Mouse (Mus musculus) adrenal gland, postnatal 4 days (tissue): ENCODE measurements around the gene Armh3. TPM values are rescaled to one million over a fixed set of nuclear protein-coding genes. Genes with fewer than 3 reads are reported as not detected.
A peak's percentile ranks its signal among the peaks of the same experiment; 100 is the strongest.

Experiments used
- DNase-seq, 2 experiments: peaks; one replicate each; pipeline ENCODE4 v3.0.0; 2021 to 2022; ENCODE audit warnings: low spot score in 2 of 2, mixed read lengths in 2 of 2
- total RNA-seq, 2 experiments: library from RNA; stranded (reverse); gene quantifications; 2 replicates each; pipeline ENCODE4 v1.2.3; 2021

The Armh3 gene
- total RNA-seq, 2 experiments from 2014 or later: 21.6 to 21.9 TPM

DNA sequence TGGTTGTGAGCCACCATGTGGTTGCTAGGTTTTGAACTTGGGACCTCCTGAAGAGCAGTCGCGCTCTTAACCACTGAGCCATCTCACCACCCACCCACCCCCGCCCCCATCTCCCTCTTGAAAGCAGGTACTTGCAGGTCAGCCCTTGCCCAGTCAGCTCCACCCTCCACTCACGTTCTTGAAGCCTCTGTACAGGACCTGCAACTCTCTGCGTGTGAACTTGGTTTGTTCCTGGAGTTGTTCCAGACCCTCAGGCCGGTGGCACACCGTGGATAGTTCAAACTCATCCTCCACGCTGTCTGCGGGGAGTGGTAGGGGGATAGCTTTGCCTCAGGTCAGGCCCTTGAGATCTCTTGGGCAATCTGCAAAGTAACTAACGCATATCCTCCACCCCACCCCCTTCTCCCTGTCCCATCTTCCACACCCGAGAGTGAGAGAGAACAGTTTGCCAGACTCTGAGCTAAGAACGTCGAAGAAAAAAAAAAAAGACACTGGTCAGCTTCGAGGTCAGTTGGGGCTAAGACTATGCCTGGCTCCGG, 202.8 kb downstream of the Armh3 start:
- DNase-seq: no peak

DNA sequence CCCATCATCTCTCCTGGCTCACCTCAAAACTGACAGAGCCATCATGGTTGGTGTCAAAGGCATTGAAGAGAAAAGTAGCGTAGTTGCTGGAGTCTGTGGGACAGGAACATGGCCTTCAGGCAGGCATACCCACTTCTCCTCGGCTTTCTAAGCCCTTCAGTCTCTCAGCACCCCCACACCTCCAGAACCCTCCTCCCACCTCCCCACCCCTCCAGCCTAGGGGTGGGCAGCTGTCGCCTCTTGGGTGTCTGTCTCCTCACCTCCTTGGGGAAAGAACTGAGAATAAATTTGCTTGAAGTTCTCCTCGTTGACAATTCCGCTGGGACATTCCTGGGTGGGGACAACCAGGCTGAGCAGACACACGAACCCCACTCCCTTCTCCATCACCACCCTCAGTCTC, 203.6 kb downstream of the Armh3 start:
- no peak for DNase-seq

DNA sequence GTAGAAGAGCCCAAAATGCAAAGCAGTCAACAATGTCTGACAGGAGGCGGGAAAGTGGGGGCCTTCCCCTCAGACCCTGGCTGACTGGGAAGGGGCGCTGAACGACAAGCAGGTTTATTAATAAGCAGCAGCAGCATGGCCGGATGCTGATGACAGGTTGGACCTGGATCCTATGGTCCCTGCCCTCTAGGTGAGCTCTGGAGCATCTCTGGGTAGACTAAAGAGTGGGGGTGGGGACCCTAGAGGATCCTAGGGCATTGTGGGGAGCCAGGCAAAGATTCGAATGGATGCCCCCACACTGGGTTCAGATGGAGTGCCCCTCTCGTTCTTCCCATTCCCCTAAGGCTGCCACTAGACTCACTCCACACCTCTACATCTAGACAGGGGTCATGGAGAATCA, 205.9 kb downstream of the Armh3 start:
- DNase-seq: no peak

DNA sequence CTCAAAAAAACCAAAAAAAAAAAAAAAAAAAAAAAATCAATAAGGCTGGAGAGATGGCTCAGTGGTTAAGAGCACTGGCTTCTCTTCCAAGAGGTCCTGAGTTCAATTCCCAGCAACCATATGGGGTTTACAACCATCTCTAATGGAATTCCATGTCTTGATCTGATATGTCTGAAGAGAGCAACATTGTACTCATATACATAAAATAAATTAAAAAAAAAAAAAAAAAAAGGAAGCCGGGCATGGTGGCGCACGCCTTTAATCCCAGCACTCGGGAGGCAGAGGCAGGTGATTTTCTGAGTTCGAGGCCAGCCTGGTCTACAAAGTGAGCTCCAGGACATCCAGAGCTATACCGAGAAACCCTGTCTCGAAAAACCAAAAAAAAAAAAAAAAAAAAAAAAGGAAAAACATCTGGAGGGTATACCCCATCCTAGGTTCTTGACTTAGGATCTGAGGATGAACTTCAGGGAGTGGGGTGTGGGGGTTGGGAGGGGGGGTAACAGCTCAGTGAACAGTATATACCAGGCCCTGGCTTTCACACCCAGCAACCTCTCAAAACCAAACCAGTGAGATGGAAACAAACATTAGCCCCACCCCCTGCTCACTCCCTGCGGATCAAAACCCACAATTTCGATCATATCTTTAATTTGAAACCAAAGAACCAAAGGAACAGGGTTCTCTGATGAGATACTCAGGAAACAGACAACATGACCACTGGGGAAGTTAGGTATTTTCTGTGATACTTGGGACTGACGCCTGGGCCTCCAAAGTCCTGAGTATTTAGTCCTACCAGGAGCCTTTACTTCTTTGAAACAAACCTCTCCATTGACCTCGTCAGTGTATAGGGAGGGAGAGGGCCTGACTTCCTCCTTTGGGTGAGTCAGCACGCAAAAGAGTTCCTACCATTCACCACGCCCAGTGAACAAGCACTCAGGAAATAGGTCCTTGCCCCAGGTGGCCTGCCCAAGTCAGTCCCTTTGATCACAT, 208.1 kb downstream of the Armh3 start:
- no peak for DNase-seq

DNA sequence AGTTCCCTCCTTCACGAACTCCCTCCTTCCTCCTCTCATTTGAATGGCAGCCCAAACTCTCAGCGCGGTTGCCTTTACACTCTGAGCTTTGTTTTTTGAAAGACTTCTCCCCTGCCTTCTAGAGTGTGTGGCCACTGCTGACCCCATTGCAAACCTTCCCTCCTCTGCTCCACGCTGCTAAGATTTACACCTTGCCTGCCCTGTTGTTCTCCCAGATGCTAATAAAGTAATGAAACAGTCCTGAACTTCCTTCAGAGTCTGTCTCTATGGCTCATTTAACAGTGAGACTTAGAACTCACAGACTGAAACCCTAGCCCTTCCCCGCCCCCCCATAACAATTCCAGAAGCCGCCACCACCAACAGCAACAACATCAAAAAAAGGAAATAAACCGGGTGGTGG, 208.9 kb downstream of the Armh3 start:
- no peak for DNase-seq

DNA sequence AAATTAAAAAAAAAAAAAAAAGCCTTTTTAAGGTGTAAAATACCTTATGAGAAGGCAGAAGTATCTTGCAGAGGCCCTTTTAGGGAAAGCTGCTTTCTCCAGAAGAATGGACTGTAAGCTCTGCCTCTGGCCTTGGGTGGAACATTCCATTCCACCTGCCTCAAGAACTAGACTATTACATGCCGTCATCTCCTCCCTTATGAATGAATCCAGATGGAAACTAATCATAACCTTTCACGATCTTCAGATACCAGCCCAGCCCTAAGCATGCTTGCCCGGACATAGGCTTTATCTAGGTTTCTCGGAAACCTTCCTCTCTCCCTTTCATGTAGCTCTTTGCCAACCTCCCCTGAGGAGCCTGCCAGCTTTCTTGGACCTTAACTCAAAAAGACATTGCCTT, 210.0 kb downstream of the Armh3 start:
- DNase-seq: no peak

DNA sequence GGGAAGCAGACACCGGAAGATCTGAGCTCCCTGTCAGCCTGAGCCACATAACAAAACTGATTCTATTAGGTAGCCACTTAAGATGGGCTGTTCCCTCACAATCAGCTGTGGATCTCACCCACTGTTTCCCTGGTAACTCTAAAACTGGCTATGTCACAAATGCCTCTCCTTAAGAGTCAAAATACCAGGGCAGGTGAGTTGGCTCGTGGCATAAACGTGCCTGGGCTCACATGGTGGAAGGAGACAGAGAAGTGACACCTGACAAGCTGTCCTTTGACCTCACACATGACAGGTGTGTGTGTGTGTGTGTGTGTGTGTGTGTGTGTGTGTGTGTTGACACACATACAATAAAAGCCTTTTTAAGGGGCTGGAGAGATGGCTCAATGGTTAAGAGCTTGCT, 210.8 kb downstream of the Armh3 start:
- DNase-seq: no peak

DNA sequence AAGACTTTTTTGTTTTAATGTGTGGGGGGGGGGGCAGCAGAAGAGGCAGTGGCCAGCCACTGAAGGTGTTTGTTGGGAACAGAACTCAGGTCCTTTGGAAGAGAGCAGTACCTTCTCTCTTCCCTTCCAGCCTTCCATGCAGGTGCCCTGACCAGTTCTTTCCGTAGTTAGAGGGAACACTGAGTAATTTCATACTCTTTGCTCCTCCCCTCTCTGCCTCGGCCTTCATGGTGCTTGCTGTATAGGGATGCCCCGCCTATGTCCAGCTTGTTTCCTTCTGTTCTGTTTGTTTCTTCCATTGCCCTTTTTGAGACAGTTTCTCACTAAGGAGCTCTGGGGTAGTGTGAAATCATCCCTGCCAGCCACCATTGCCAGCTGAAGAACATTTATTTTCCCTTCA, 212.8 kb downstream of the Armh3 start:
- no peak for DNase-seq

DNA sequence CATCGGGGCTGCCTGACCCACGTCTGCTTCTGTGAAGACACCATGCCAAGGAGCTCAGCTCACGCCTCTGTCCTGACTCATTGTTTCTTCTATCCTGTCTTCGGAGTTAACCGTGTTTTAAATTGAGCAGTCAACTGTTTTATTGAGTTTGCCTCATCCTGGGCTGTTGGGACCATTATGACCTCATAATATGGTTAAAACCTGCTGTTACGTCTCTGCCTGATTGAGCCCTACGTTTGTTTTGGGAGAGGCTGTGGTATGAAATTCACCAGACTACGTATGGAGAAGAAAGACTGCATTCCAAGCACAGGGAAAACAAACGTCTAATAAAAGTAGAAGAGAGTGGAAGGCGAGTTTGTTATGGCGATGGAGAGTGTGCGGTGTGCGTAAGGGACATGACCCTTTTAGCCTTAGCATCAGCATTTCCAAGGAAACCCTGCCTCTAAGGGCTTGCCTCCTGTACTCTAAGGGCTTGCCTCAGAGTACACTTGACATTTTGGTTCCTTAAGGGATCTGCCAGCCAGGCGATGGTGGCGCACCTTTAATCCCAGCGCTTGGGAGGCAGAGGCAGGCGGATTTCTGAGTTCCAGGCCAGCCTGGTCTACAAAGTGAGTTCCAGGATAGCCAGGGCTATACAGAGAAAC, 214.2 kb downstream of the Armh3 start:
- no peak for DNase-seq

DNA sequence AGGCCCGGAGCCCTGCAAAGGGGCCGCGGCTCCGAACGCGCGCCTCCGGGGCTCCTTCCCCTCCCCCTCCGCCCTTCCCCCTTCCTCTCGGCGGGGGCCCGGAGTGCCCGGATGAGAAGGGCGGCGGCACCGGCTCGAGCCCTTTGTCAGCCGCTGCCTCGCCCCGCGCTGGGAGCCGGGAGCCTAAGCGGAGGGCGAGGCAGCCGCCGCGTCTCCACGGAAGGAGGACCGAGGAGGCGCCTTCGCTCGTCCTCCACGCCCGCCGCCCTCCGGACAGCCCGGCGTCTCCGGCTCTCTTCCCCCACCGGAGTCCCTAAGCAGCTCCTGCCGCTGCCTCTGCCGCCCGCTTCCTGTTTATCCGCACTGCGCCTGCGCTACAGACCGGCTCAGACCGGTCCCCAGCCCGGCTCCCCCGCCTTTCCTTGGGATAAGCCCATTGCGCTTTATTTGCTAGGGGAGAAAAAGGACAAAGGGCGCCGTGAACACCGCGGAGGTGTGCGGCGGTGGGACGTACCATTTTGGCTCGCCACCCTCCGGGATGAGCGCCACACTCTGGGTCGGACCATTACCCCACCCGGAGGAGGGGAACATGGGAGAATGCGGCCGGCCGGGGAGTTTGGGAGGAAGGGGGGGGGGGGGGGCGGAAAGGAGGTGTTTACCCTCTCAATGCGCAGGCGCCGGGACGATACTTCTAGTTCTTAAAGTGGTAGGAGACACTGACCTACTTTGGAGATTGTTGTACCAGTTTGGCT, 214.9 kb downstream of the Armh3 start, which contains the start of gene Mgea5:
Gene Mgea5, minus strand, starts transcription at position 657 of the 752 bp plus-strand sequence.
- peak; percentile 86 to 96 for DNase-seq

DNA sequence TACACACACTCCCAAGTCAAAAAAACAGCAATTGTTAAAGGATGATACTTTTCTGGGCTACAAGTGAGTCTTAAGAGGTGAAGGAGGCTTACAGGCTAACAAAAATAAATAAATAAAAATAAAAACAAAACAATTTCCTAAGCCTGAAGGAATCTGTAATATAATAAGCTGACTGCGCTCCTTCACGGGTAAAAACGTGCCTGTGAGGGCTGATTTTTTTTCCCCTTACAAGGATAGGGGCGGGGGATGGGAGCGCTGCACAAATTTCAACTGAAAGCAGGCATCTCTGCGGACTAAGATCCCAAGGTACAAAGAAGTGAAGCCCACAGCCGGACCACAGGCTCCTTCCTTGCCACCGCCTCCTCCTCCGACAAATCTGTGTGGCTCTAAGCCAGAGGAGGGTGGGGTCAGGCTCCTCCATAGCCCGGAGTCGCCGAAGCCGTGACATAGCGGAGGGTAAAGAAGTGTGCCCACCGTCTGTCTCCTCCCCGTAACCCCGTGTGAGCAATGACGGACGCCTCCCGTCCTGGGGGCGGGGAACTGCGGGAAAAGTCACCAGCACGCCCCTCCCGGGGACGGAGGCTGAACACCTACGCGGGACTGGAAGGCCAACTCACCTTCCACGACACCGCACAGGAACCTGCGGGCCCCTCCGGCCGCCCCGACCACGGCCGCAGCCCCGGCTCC, 215.8 kb downstream of the Armh3 start:
- DNase-seq: peak; percentile 30 to 60

DNA sequence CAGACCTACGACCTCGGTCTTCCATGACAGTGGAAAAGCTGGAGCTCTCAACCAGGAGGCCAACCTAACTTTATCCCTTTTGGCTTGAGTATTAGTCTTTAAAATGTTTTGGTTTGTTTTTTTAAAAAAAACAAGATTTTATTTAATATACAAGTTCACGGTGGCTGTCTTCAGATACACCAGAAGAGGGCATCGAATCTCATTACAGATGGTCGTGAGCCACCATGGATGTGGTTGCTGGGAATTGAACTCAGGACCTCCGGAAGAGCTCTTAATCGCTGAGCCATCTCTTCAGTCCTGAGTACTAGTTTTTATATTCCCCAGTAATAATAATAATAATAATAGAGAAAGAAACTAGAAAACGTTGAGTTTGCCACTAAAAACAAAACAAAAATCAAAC, 216.6 kb downstream of the Armh3 start:
- no peak for DNase-seq

DNA sequence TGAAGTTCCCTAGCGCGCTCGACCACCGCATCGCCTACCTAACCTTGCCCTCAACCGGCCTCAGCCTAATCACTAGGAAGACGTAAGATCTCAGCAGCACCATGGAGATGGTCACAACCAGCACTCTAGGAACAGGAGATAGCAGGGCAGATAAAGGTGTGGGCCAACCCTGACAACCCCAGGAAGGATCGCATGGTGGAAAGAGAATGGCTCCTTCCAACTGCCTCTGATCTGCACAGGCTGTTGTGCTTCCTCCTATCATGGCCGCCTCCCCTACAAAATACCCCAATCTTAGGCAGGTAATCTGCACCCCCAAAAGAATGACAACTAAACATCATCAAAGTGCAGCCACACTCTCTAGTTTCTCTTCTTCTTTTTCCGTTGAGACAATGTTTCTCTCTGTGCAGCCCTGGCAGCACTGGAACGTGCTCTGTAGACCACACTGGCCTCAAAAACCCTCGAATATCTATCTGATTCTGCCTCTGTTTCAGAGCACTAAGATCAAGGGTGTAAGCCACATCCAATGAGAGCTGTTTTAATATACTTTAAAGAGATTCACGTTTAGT, 217.9 kb downstream of the Armh3 start:
- DNase-seq: no peak

DNA sequence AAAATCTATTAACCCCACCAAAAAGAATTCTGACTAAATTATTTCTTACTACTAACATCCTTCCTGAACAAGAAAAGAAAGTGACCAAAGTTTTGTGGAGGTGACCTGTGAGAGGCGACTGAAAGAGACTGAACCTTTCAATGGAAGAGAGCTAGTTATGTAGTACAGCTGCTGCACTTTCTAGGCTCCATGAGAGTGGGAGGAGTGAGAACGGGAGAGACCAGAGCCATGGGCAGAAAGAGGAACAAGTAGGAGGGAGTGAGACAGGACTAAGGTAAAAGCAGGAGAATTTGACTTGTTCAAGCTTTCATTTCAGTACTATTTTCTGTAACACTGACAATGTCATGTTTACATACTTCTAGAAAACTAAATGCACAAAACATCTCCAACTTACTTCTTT, 222.8 kb downstream of the Armh3 start:
- no peak for DNase-seq

DNA sequence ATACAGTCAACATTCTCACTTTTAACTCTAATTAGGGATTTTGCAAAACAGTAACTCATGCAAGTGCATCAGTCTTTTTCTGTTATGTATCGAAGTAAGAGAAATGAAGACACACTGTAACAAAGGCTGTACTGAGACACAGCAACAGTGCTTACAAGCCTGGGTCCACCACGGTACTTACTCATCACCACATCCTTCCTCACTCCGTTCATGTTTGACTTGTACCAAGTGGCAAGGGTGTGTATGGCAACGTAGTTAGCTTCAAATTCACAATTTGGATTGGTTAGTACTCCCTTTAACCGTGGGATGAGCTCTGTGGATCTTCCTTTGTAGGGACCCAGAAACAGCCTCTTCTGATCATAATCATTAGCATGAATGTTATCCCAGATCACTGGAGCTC, 226.8 kb downstream of the Armh3 start:
- no peak for DNase-seq

Other genes starting within 250 kb of the Armh3 start
- 10 to 100 TPM; 38.4 to 42.9 TPM for gene Npm3, start 248.9 kb downstream of the Armh3 start, total RNA-seq
- 100 to 1,000 TPM; 105 to 123 TPM for gene Mgea5, start 214.7 kb downstream of the Armh3 start, total RNA-seq
- 1 to 10 TPM; 1.0 to 2.5 TPM for gene Kcnip2, start 182.4 kb downstream of the Armh3 start, total RNA-seq
- 10 to 100 TPM; 16.5 to 17.1 TPM for gene Hps6, start 5.0 kb upstream of the Armh3 start, total RNA-seq
- 10 to 100 TPM; 30.5 to 40.2 TPM for gene Pprc1, start 46.4 kb upstream of the Armh3 start, total RNA-seq
- gene Ldb1, start 46.7 kb upstream of the Armh3 start, total RNA-seq: 100 to 1,000 TPM; 161 TPM
- 10 to 100 TPM; 44.7 to 46.2 TPM for gene Nolc1, start 77.4 kb upstream of the Armh3 start, total RNA-seq
- under 1 TPM; 0.31 to 0.93 TPM for gene Elovl3, start 133.4 kb upstream of the Armh3 start, total RNA-seq
- gene Pitx3, start 149.8 kb upstream of the Armh3 start, total RNA-seq: 1 to 10 TPM in 1 of 2 experiments, under 1 TPM in 1; 0.56 to 2.0 TPM
- 10 to 100 TPM; 64.2 to 77.1 TPM for gene Gbf1, start 154.0 kb upstream of the Armh3 start, total RNA-seq